Mouse (Mus musculus): ENCODE data around the gene Dnaic1. TPM values are rescaled to one million over a fixed set of nuclear protein-coding genes. Genes with fewer than 3 reads are reported as not detected.

Dnaic1 gene
- total and polyA plus RNA-seq, 3 experiments, result 0.34 to 4.1 (median 0.89) TPM

DNA sequence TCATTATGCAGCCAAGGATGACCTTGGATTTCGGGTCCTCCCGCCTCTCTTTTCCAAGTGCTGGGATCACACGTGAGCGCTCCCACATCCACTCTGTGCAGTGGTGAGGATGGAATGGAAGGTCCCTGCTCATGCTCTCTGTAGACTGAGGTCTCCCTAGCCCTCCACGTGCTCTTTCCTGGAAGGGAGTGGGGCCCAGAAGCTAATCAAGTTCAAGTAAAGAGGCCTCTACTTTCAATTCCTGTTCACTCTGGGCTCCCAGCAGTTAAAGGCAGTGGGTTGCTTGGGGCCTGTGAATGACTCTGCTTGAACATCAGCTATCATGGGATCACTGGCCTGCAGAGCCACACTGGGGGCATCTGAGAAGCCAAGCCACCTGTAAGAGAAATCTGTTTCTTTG lies 6.3 kb upstream of the Dnaic1 start:
- Histone ChIP-seq H3K27me3 (replicated peaks) (peaks cover 11% of the 10 kb centered on the region), H3K9ac (ENCODE audit: insufficient read depth, low read depth) (no peak overlapping the region), H3K79me2 (replicated peaks; ENCODE audit: control insufficient read depth, extremely low read depth, insufficient read depth, poor library complexity, severe bottlenecking) (no peaks in the 10 kb centered on the region), H3K27ac (ENCODE audit: insufficient read depth, low read depth) (no peak overlapping the region), H3K36me3 (replicated peaks in 1 of 2; ENCODE audit: control insufficient read depth in 1 of 2, insufficient read depth in 1 of 2, low read length in 1 of 2) (no peaks in the 10 kb centered on the region), H3K4me3 (replicated peaks in 1 of 3; ENCODE audit: low read depth in 2 of 3, low read length in 2 of 3, poor library complexity in 1 of 3) (no peak overlapping the region), H3K4me2 (ENCODE audit: insufficient read depth, low read depth, poor library complexity, severe bottlenecking) (no peak overlapping the region), H3K4me1 (ENCODE audit: control insufficient read depth in 1 of 2, insufficient read depth in 2 of 2) (peaks cover 20 to 28% of the 10 kb centered on the region in 2 experiments), H3K9me3 (replicated peaks; ENCODE audit: low read length) (no peaks in the 10 kb centered on the region)
- dilution Hi-C loops (cut with MboI; ENCODE audit: extremely low pct_ligation_motif_present, extremely low pct_unique_long_range_greater_than_20kb, low sequenced_read_pairs), result no loop called here
- in situ Hi-C loops (cut with MboI; ENCODE audit: low pct_ligation_motif_present, low pct_unique_long_range_greater_than_20kb, low sequenced_read_pairs), result no loop called here
- TF ChIP-seq RCOR1 (conservative IDR thresholded peaks at IDR 0.05; ENCODE audit: low read depth, low read length) (no peak), SMC3 (IDR thresholded peaks at IDR 0.05; ENCODE audit: low read depth, low read length) (no peak), IRF4 (IDR thresholded peaks at IDR 0.05; ENCODE audit: low read depth, low read length) (peak; percentile 56; the same call in 1 of the 2 replicates), JUN (IDR thresholded peaks at IDR 0.05; ENCODE audit: insufficient read depth, low read depth, low read length) (no peak), MAFK (IDR thresholded peaks at IDR 0.05; ENCODE audit: insufficient replicate concordance, low read length) (no peak), SIN3A (IDR thresholded peaks at IDR 0.05; ENCODE audit: low read length) (no peak), JUND (conservative IDR thresholded peaks at IDR 0.05; ENCODE audit: low read depth, low read length) (no peak), KAT2A (IDR thresholded peaks at IDR 0.05; ENCODE audit: insufficient replicate concordance, low read length) (no peak), BHLHE40 (IDR thresholded peaks at IDR 0.05; ENCODE audit: low read depth, low read length) (peak; percentile 60), UBTF (IDR thresholded peaks at IDR 0.05; ENCODE audit: low read depth, low read length) (no peak), USF1 (IDR thresholded peaks at IDR 0.05; ENCODE audit: low read depth, low read length) (no peak), ZNF384 (IDR thresholded peaks at IDR 0.05; ENCODE audit: low read depth, low read length) (no peak), NELFE (IDR thresholded peaks at IDR 0.05; ENCODE audit: low read depth, low read length) (no peak), MXI1 (IDR thresholded peaks at IDR 0.05; ENCODE audit: low read depth, low read length) (no peak), CTCF (conservative IDR thresholded peaks at IDR 0.05 in 1 of 2, IDR thresholded peaks at IDR 0.05 in 1 of 2; ENCODE audit: low read depth in 2 of 2, low read length in 2 of 2) (no peak), ETS1 (conservative IDR thresholded peaks at IDR 0.05; ENCODE audit: low read depth, low read length) (no peak)
- DNase-seq (ENCODE audit: extremely low read depth), result peak; percentile 10

DNA sequence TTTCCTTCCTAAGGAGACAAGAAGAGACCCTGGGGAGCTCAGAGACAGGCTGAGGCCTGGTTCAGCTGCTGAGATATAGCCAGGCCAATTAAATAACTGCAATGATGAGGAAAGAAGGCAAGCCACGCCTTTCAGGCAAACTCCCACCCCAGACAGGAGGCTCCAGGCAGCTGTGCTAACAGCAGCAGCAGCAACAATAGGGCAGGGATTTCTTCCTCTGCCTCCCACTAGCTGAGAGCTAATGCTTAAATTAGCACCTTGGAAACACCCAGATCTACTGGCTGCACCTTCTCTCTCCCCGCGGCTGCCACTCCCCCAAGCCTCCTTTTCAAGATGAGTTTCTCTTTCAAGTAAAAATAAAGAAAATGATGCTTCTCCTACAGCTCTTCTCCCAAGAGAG lies 3.5 kb upstream of the Dnaic1 start:
- TF ChIP-seq JUN (IDR thresholded peaks at IDR 0.05; ENCODE audit: insufficient read depth, low read depth, low read length), result no peak
- no peak for TF ChIP-seq USF2 (conservative IDR thresholded peaks at IDR 0.05; ENCODE audit: low read depth, low read length)
- TF ChIP-seq HCFC1 (IDR thresholded peaks at IDR 0.05; ENCODE audit: low read depth, low read length), result no peak
- Histone ChIP-seq H3K4me1 (ENCODE audit: control insufficient read depth in 1 of 2, insufficient read depth in 2 of 2) (peaks cover 22 to 38% of the 10 kb centered on the region in 2 experiments), H3K4me2 (ENCODE audit: insufficient read depth, low read depth, poor library complexity, severe bottlenecking) (no peak overlapping the region), H3K9me3 (replicated peaks; ENCODE audit: low read length) (no peaks in the 10 kb centered on the region), H3K36me3 (replicated peaks in 1 of 2; ENCODE audit: control insufficient read depth in 1 of 2, insufficient read depth in 1 of 2, low read length in 1 of 2) (no peaks in the 10 kb centered on the region), H3K4me3 (replicated peaks in 1 of 3; ENCODE audit: low read depth in 2 of 3, low read length in 2 of 3, poor library complexity in 1 of 3) (no peak overlapping the region), H3K79me2 (replicated peaks; ENCODE audit: control insufficient read depth, extremely low read depth, insufficient read depth, poor library complexity, severe bottlenecking) (no peaks in the 10 kb centered on the region), H3K27me3 (replicated peaks) (peaks cover 31% of the 10 kb centered on the region), H3K27ac (ENCODE audit: insufficient read depth, low read depth) (no peak overlapping the region), H3K9ac (ENCODE audit: insufficient read depth, low read depth) (no peak overlapping the region)
- peak; percentile 5 for DNase-seq (ENCODE audit: extremely low read depth)
- dilution Hi-C loops (cut with MboI; ENCODE audit: extremely low pct_ligation_motif_present, extremely low pct_unique_long_range_greater_than_20kb, low sequenced_read_pairs) (no loop called here), in situ Hi-C loops (cut with MboI; ENCODE audit: low pct_ligation_motif_present, low pct_unique_long_range_greater_than_20kb, low sequenced_read_pairs) (no loop called here)

Measured in CH12.LX (cell line).